Mouse (Mus musculus) lung, postnatal 10 days (tissue): Measurements from ENCODE around the gene Snrpd3.
"Not testable (repeated sequence)": the region's sequence is repeated elsewhere in the genome, so short reads cannot be mapped to it uniquely, and the experiment has no call there.

ENCODE experiments used
- DNase-seq: peaks from one replicate; pipeline ENCODE4 v3.0.0; 2021

Gene Snrpd3

GRCm38 (mm10) chr10:75517073-75517757, at the start of gene Snrpd3:
Gene Snrpd3, plus strand, starts transcription at chr10:75517551.
- peak; percentile 98 for DNase-seq

- no peak for DNase-seq
These were observed 43.9 kb upstream of the Snrpd3 start for GRCm38 (mm10) chr10:75473411-75473810.

- no peak for DNase-seq
These were observed 42.8 kb upstream of the Snrpd3 start for GRCm38 (mm10) chr10:75474571-75474970.

- DNase-seq, result not testable (repeated sequence)
These were observed 42.1 kb upstream of the Snrpd3 start for GRCm38 (mm10) chr10:75475139-75475850.

- peak; percentile 34 for DNase-seq
These were observed 40.3 kb upstream of the Snrpd3 start for GRCm38 (mm10) chr10:75477034-75477433.

GRCm38 (mm10) chr10:75479955-75480354, 37.4 kb upstream of the Snrpd3 start:
- no peak for DNase-seq

GRCm38 (mm10) chr10:75481703-75482102, 35.6 kb upstream of the Snrpd3 start:
- peak; percentile 25 for DNase-seq

- DNase-seq, result no peak
These were observed 35.1 kb upstream of the Snrpd3 start for GRCm38 (mm10) chr10:75482271-75482670.

GRCm38 (mm10) chr10:75482919-75483483, 34.4 kb upstream of the Snrpd3 start:
- DNase-seq, result no peak

GRCm38 (mm10) chr10:75484066-75484465, 33.3 kb upstream of the Snrpd3 start:
- no peak for DNase-seq

GRCm38 (mm10) chr10:75484767-75485166, 32.6 kb upstream of the Snrpd3 start:
- no peak for DNase-seq

- DNase-seq, result peak; percentile 85
These were observed 31.0 kb upstream of the Snrpd3 start for GRCm38 (mm10) chr10:75486086-75486979.

- no peak for DNase-seq
These were observed 30.2 kb upstream of the Snrpd3 start for GRCm38 (mm10) chr10:75487131-75487530.

- DNase-seq, result no peak
These were observed 27.8 kb upstream of the Snrpd3 start for GRCm38 (mm10) chr10:75489522-75489921.

GRCm38 (mm10) chr10:75490731-75491130, 26.6 kb upstream of the Snrpd3 start:
- no peak for DNase-seq

- DNase-seq, result no peak
These were observed 26.0 kb upstream of the Snrpd3 start for GRCm38 (mm10) chr10:75491234-75491935.

GRCm38 (mm10) chr10:75491936-75492262, 25.5 kb upstream of the Snrpd3 start:
- DNase-seq, result no peak

GRCm38 (mm10) chr10:75495304-75495703, 22.0 kb upstream of the Snrpd3 start:
- no peak for DNase-seq

- no peak for DNase-seq
These were observed 21.4 kb upstream of the Snrpd3 start for GRCm38 (mm10) chr10:75495921-75496320.

GRCm38 (mm10) chr10:75499214-75499613, 18.1 kb upstream of the Snrpd3 start:
- DNase-seq, result not testable (repeated sequence)

- no peak for DNase-seq
These were observed 17.6 kb upstream of the Snrpd3 start for GRCm38 (mm10) chr10:75499791-75500190.

- no peak for DNase-seq
These were observed 17.0 kb upstream of the Snrpd3 start for GRCm38 (mm10) chr10:75500345-75500744.
